ENCODE assay signal across 8 mouse cellular contexts in genomic region chr16:30387871-30388460, GRCm38 (mm10). TPM values are rescaled to one million over a fixed set of nuclear protein-coding genes. Genes with fewer than 3 reads are reported as not detected.
DNase-seq lines count a peak whose midpoint lies in the region; ATAC-seq and TF ChIP-seq lines count a peak whose summit lies in the region.

No protein-coding gene starts in this region.

- under 1% methylated on average over 45 of the region's 49 CpGs for WGBS in intestine, embryonic 15.5 days
- WGBS in limb, embryonic 14.5 days: under 1% methylated on average over 43 of the region's 49 CpGs
- WGBS in midbrain, embryonic 16.5 days: under 1% methylated on average over 44 of the region's 49 CpGs

- H3K4me2 ChIP-seq in intestine, embryonic 15.5 days (replicated peaks): peak overlapping the region; percentile 88
- H3K4me2 ChIP-seq in limb, embryonic 14.5 days (replicated peaks; ENCODE audit: low read depth, low read length, severe bottlenecking): peak overlapping the region; percentile 94
- H3K4me2 ChIP-seq in midbrain, embryonic 16.5 days (ENCODE audit: low read length): peak overlapping the region; percentile 93

- no peaks in the 10 kb centered on the region for H3K9me3 ChIP-seq in intestine, embryonic 15.5 days
- no peaks in the 10 kb centered on the region for H3K9me3 ChIP-seq in limb, embryonic 14.5 days (ENCODE audit: control insufficient read depth, low read length)
- no peaks in the 10 kb centered on the region for H3K9me3 ChIP-seq in midbrain, embryonic 16.5 days (replicated peaks; ENCODE audit: control insufficient read depth, low read length, poor library complexity, severe bottlenecking)

- peak; percentile 19 for DNase-seq in layer of hippocampus, adult 11-12 months (ENCODE audit: low spot score)
- DNase-seq in layer of hippocampus, adult 9-10 months (ENCODE audit: low spot score): no peak
- DNase-seq in cerebellum, postnatal 36 days: peak; percentile 44
- DNase-seq in gastrocnemius, postnatal 25 days: peak; percentile 26
- DNase-seq in limb, embryonic 14.5 days (ENCODE audit: low spot score): no peak
- peak; percentile 17 to 24 for DNase-seq in spleen, postnatal 36 days (ENCODE audit: low spot score in 2 of 2)

- no peak for TF ChIP-seq POLR2A in limb, embryonic 14.5 days (IDR thresholded peaks at IDR 0.05; ENCODE audit: borderline replicate concordance, extremely low read depth, insufficient read depth, insufficient read length)

- H3K27ac ChIP-seq in intestine, embryonic 15.5 days: peak overlapping the region; percentile 90
- peak overlapping the region; percentile 71; the same call in 1 of the 2 replicates for H3K27ac ChIP-seq in limb, embryonic 14.5 days (replicated peaks; ENCODE audit: low read depth, low read length)
- H3K27ac ChIP-seq in midbrain, embryonic 16.5 days (ENCODE audit: low read length): peak overlapping the region; percentile 85

- H3K36me3 ChIP-seq in intestine, embryonic 15.5 days: no peaks in the 10 kb centered on the region
- peaks cover 11% of the 10 kb centered on the region for H3K36me3 ChIP-seq in limb, embryonic 14.5 days (ENCODE audit: control insufficient read depth, insufficient read depth, low read length)
- H3K36me3 ChIP-seq in midbrain, embryonic 16.5 days (ENCODE audit: control insufficient read depth, insufficient read depth, low read length): peaks cover 5% of the 10 kb centered on the region; the same call in 1 of the 2 replicates

- no peaks in the 10 kb centered on the region for H3K27me3 ChIP-seq in intestine, embryonic 15.5 days (replicated peaks)
- H3K27me3 ChIP-seq in limb, embryonic 14.5 days (ENCODE audit: control insufficient read depth, insufficient read depth, low read length): no peaks in the 10 kb centered on the region
- no peaks in the 10 kb centered on the region for H3K27me3 ChIP-seq in midbrain, embryonic 16.5 days (ENCODE audit: control insufficient read depth, insufficient read depth, low read depth, low read length)

- peaks cover 14% of the 10 kb centered on the region for H3K4me1 ChIP-seq in intestine, embryonic 15.5 days (replicated peaks)
- H3K4me1 ChIP-seq in limb, embryonic 14.5 days (ENCODE audit: control insufficient read depth, insufficient read depth, low read length): peaks cover 14% of the 10 kb centered on the region; the same call in 1 of the 2 replicates
- H3K4me1 ChIP-seq in midbrain, embryonic 16.5 days (ENCODE audit: control insufficient read depth, insufficient read depth, low read length): peaks cover 17% of the 10 kb centered on the region

- peak overlapping the region; percentile 92 for H3K4me3 ChIP-seq in intestine, embryonic 15.5 days (replicated peaks)
- H3K4me3 ChIP-seq in limb, embryonic 14.5 days (replicated peaks; ENCODE audit: low read length): peak overlapping the region; percentile 88
- peak overlapping the region; percentile 97 for H3K4me3 ChIP-seq in midbrain, embryonic 16.5 days (ENCODE audit: low read depth, low read length)

- peak; percentile 40 for ATAC-seq in intestine, embryonic 15.5 days
- peak; percentile 31; the same call in 1 of the 2 replicates for ATAC-seq in limb, embryonic 14.5 days (ENCODE audit: low FRiP score, low read depth)
- ATAC-seq in midbrain, embryonic 16.5 days: peak; percentile 77

- peak overlapping the region; percentile 99 for H3K9ac ChIP-seq in intestine, embryonic 15.5 days
- H3K9ac ChIP-seq in limb, embryonic 14.5 days (ENCODE audit: low read depth, low read length, severe bottlenecking): peak overlapping the region; percentile 89
- peak overlapping the region; percentile 95 for H3K9ac ChIP-seq in midbrain, embryonic 16.5 days (ENCODE audit: low read depth, low read length)

RNA-seq across cellular contexts. Expression of gene Atp13a3, which starts 17.8 kb away (rescaled TPM):
- total RNA-seq in gastrocnemius, postnatal 25 days (2021): 10 to 100 TPM; 35.5 to 45.9 TPM
- 18.9 and 21.4 TPM in 2 replicates for polyA plus RNA-seq in intestine, embryonic 15.5 days (2015; fragmentation: Nextera tagmentation; extraction: Ambion mirVana)
- 31.8 and 36.8 TPM in 2 replicates for polyA plus RNA-seq in limb, embryonic 14.5 days (2012; rRNA removed)
- 14.7 and 15.4 TPM in 2 replicates for polyA plus RNA-seq in limb, embryonic 14.5 days (2014; fragmentation: Nextera tagmentation; extraction: Ambion mirVana)
- polyA plus RNA-seq in midbrain, embryonic 16.5 days (2015; fragmentation: Nextera tagmentation; extraction: Ambion mirVana): 7.5 and 8.3 TPM in 2 replicates

Comparison
In these comparisons a context has a peak if more than half of its experiments do, and no peak if none do; other contexts are left out.
1. DNase-seq: peak in layer of hippocampus, adult 11-12 months (single experiment), cerebellum, postnatal 36 days (2 of 2), gastrocnemius, postnatal 25 days (single experiment) and spleen, postnatal 36 days (2 of 2); none in layer of hippocampus, adult 9-10 months (single experiment) and limb, embryonic 14.5 days (single experiment).
2. Peak in every context shown above with its lines, with median percentiles within 50 percentile points of each other: ATAC-seq, H3K27ac ChIP-seq, H3K4me2 ChIP-seq, H3K4me3 ChIP-seq and H3K9ac ChIP-seq.